Mouse (Mus musculus): ENCODE data around the gene Btbd35f30. TPM values are rescaled to one million over a fixed set of nuclear protein-coding genes. Genes with fewer than 3 reads are reported as not detected.
"Not testable (repeated sequence)": the region's sequence is repeated elsewhere in the genome, so short reads cannot be mapped to it uniquely, and the experiment has no call there.

The Btbd35f30 gene
- polyA plus RNA-seq (2016; fragmentation: Nextera tagmentation; extraction: Ambion mirVana) = not detected in 2 replicates

GRCm38 (mm10) chrX:32894325-32894724, at the start of gene Btbd35f30:
Gene Btbd35f30, plus strand, starts transcription at chrX:32894625.
- H3K27ac ChIP-seq (replicated peaks); H3K9me3 ChIP-seq (replicated peaks); H3K4me3 ChIP-seq; H3K4me1 ChIP-seq; H3K36me3 ChIP-seq; DNase-seq (ENCODE audit: low spot score); H3K27me3 ChIP-seq (ENCODE audit: low read depth, poor library complexity, severe bottlenecking): not testable (repeated sequence)
- WGBS = no CpG with 5 or more reads among the region's 4 CpGs

- H3K4me1 ChIP-seq; DNase-seq (ENCODE audit: low spot score): not testable (repeated sequence)
- WGBS = no CpG with 5 or more reads among the region's 1 CpGs
Observed at GRCm38 (mm10) chrX:32941468-32941867, 47.0 kb downstream of the Btbd35f30 start, which contains the start of gene Gm21789. Gene Gm21789, plus strand, starts transcription at chrX:32941768.

More at GRCm38 (mm10) chrX:32941468-32941867, 47.0 kb downstream of the Btbd35f30 start, which contains the start of gene Gm21789:
- H3K4me3 ChIP-seq; H3K27me3 ChIP-seq (ENCODE audit: low read depth, poor library complexity, severe bottlenecking); H3K27ac ChIP-seq (replicated peaks); H3K36me3 ChIP-seq; H3K9me3 ChIP-seq (replicated peaks): not testable (repeated sequence)

Other genes starting within 250 kb of the Btbd35f30 start
- gene Gm5926, start 243.9 kb upstream of the Btbd35f30 start, polyA plus RNA-seq (2016; fragmentation: Nextera tagmentation; extraction: Ambion mirVana) = not detected in 2 replicates
- gene Btbd35f21, start 168.5 kb upstream of the Btbd35f30 start, polyA plus RNA-seq (2016; fragmentation: Nextera tagmentation; extraction: Ambion mirVana) = not detected in 2 replicates
- not detected in 2 replicates for gene Gm21789, start 47.1 kb downstream of the Btbd35f30 start, polyA plus RNA-seq (2016; fragmentation: Nextera tagmentation; extraction: Ambion mirVana)
- not detected in 2 replicates for gene Btbd35f5, start 79.3 kb downstream of the Btbd35f30 start, polyA plus RNA-seq (2016; fragmentation: Nextera tagmentation; extraction: Ambion mirVana)

Measured in midbrain, embryonic 10.5 days (tissue).